Mouse (Mus musculus): ENCODE measurements at regions not wholly inside any gene's neighbourhood (a gene's known extent, or its start where the extent isn't known, plus 50 kb on each side); places are given as distances from the start of the nearest gene placed in this dataset.

GRCm38 (mm10) chr6:120614526-120614925 is 51.6 kb upstream of the Cecr2 start:
- TF ChIP-seq TAL1 (IDR thresholded peaks at IDR 0.05; ENCODE audit: low read length): no peak
- TF ChIP-seq GATA1 (IDR thresholded peaks at IDR 0.05; ENCODE audit: low read length): no peak
- H3K4me3 ChIP-seq (replicated peaks): no peak overlapping the region

GRCm38 (mm10) chr6:120612346-120612745 is 53.8 kb upstream of the Cecr2 start:
- peaks cover 12% of the 10 kb centered on the region; the same call in 1 of the 2 replicates for H3K36me3 ChIP-seq (ENCODE audit: control insufficient read depth)
- H3K4me3 ChIP-seq (replicated peaks): no peak overlapping the region
- TF ChIP-seq GATA1 (IDR thresholded peaks at IDR 0.05; ENCODE audit: low read length): no peak
- TF ChIP-seq TAL1 (IDR thresholded peaks at IDR 0.05; ENCODE audit: low read length): no peak
- peaks cover 77% of the 10 kb centered on the region for H3K4me1 ChIP-seq (ENCODE audit: control insufficient read depth)
- no peaks in the 10 kb centered on the region for H3K9me3 ChIP-seq (ENCODE audit: control insufficient read depth, low read length)
- no peaks in the 10 kb centered on the region for H3K27me3 ChIP-seq (ENCODE audit: control insufficient read depth)

More at GRCm38 (mm10) chr6:120614526-120614925, 51.6 kb upstream of the Cecr2 start:
- Histone ChIP-seq H3K4me1 (ENCODE audit: control insufficient read depth) (peaks cover 78% of the 10 kb centered on the region), H3K27me3 (ENCODE audit: control insufficient read depth) (no peaks in the 10 kb centered on the region), H3K9me3 (ENCODE audit: control insufficient read depth, low read length) (no peaks in the 10 kb centered on the region), H3K36me3 (ENCODE audit: control insufficient read depth) (peaks cover 14% of the 10 kb centered on the region; the same call in 1 of the 2 replicates)

- peaks cover 76% of the 10 kb centered on the region for H3K4me1 ChIP-seq (ENCODE audit: control insufficient read depth)
- TF ChIP-seq TAL1 (IDR thresholded peaks at IDR 0.05; ENCODE audit: low read length) (no peak; the same call in 2 of the 3 replicates), GATA1 (IDR thresholded peaks at IDR 0.05; ENCODE audit: low read length) (no peak)
- no peak overlapping the region for H3K4me3 ChIP-seq (replicated peaks)
- peaks cover 10% of the 10 kb centered on the region; the same call in 1 of the 2 replicates for H3K36me3 ChIP-seq (ENCODE audit: control insufficient read depth)
- H3K27me3 ChIP-seq (ENCODE audit: control insufficient read depth): no peaks in the 10 kb centered on the region
- H3K9me3 ChIP-seq (ENCODE audit: control insufficient read depth, low read length): no peaks in the 10 kb centered on the region
Measured at GRCm38 (mm10) chr6:120609858-120610257, 56.3 kb upstream of the Cecr2 start.

- peaks cover 5% of the 10 kb centered on the region for H3K9me3 ChIP-seq (ENCODE audit: control insufficient read depth, low read length)
- H3K4me1 ChIP-seq (ENCODE audit: control insufficient read depth): peaks cover 87% of the 10 kb centered on the region
- peak; percentile 89 for TF ChIP-seq TAL1 (IDR thresholded peaks at IDR 0.05; ENCODE audit: low read length)
- TF ChIP-seq GATA1 (IDR thresholded peaks at IDR 0.05; ENCODE audit: low read length): peak; percentile 94
- peak overlapping the region; percentile 74 for H3K4me3 ChIP-seq (replicated peaks)
- no peaks in the 10 kb centered on the region for H3K27me3 ChIP-seq (ENCODE audit: control insufficient read depth)
- peaks cover 14% of the 10 kb centered on the region for H3K36me3 ChIP-seq (ENCODE audit: control insufficient read depth)
Measured at GRCm38 (mm10) chr6:120605471-120605870, 60.7 kb upstream of the Cecr2 start.

GRCm38 (mm10) chr6:120604020-120604958 is 61.9 kb upstream of the Cecr2 start:
- peak overlapping the region; percentile 74 for H3K4me3 ChIP-seq (replicated peaks)
- H3K9me3 ChIP-seq (ENCODE audit: control insufficient read depth, low read length): peaks cover 5% of the 10 kb centered on the region

GRCm38 (mm10) chr6:120603454-120603853 is 62.7 kb upstream of the Cecr2 start:
- H3K36me3 ChIP-seq (ENCODE audit: control insufficient read depth): peaks cover 7% of the 10 kb centered on the region
- H3K4me1 ChIP-seq (ENCODE audit: control insufficient read depth): peaks cover 89% of the 10 kb centered on the region
- H3K27me3 ChIP-seq (ENCODE audit: control insufficient read depth): no peaks in the 10 kb centered on the region
- TF ChIP-seq TAL1 (IDR thresholded peaks at IDR 0.05; ENCODE audit: low read length): no peak
- TF ChIP-seq GATA1 (IDR thresholded peaks at IDR 0.05; ENCODE audit: low read length): no peak
- H3K4me3 ChIP-seq (replicated peaks): peak overlapping the region; percentile 74
- H3K9me3 ChIP-seq (ENCODE audit: control insufficient read depth, low read length): peaks cover 5% of the 10 kb centered on the region

More at GRCm38 (mm10) chr6:120604020-120604958, 61.9 kb upstream of the Cecr2 start:
- Histone ChIP-seq H3K36me3 (ENCODE audit: control insufficient read depth) (peaks cover 7% of the 10 kb centered on the region), H3K27me3 (ENCODE audit: control insufficient read depth) (no peaks in the 10 kb centered on the region), H3K4me1 (ENCODE audit: control insufficient read depth) (peaks cover 89% of the 10 kb centered on the region)
- peak; percentile 68 for TF ChIP-seq GATA1 (IDR thresholded peaks at IDR 0.05; ENCODE audit: low read length)
- TF ChIP-seq TAL1 (IDR thresholded peaks at IDR 0.05; ENCODE audit: low read length): peak; percentile 79

GRCm38 (mm10) chr6:120600376-120600775 is 65.8 kb upstream of the Cecr2 start:
- peak; percentile 47 for TF ChIP-seq GATA1 (IDR thresholded peaks at IDR 0.05; ENCODE audit: low read length)
- peak; percentile 54; the same call in 2 of the 3 replicates for TF ChIP-seq TAL1 (IDR thresholded peaks at IDR 0.05; ENCODE audit: low read length)
- H3K9me3 ChIP-seq (ENCODE audit: control insufficient read depth, low read length): peaks cover 5% of the 10 kb centered on the region
- no peaks in the 10 kb centered on the region for H3K27me3 ChIP-seq (ENCODE audit: control insufficient read depth)
- peaks cover 4% of the 10 kb centered on the region for H3K36me3 ChIP-seq (ENCODE audit: control insufficient read depth)
- H3K4me1 ChIP-seq (ENCODE audit: control insufficient read depth): peaks cover 81% of the 10 kb centered on the region
- H3K4me3 ChIP-seq (replicated peaks): no peak overlapping the region

GRCm38 (mm10) chr6:120598471-120598870 is 67.4 kb upstream of the Hdhd5 start:
- H3K9me3 ChIP-seq (ENCODE audit: control insufficient read depth, low read length): peaks cover 5% of the 10 kb centered on the region
- TF ChIP-seq GATA1 (IDR thresholded peaks at IDR 0.05; ENCODE audit: low read length) (no peak), TAL1 (IDR thresholded peaks at IDR 0.05; ENCODE audit: low read length) (no peak)
- H3K36me3 ChIP-seq (ENCODE audit: control insufficient read depth): peaks cover 4% of the 10 kb centered on the region
- peaks cover 63% of the 10 kb centered on the region for H3K4me1 ChIP-seq (ENCODE audit: control insufficient read depth)
- H3K27me3 ChIP-seq (ENCODE audit: control insufficient read depth): no peaks in the 10 kb centered on the region
- no peak overlapping the region for H3K4me3 ChIP-seq (replicated peaks)

GRCm38 (mm10) chr6:120597887-120598286 is 66.8 kb upstream of the Hdhd5 start:
- no peak for TF ChIP-seq GATA1 (IDR thresholded peaks at IDR 0.05; ENCODE audit: low read length)
- no peak for TF ChIP-seq TAL1 (IDR thresholded peaks at IDR 0.05; ENCODE audit: low read length)
- H3K4me1 ChIP-seq (ENCODE audit: control insufficient read depth): peaks cover 58% of the 10 kb centered on the region
- no peak overlapping the region for H3K4me3 ChIP-seq (replicated peaks)
- H3K27me3 ChIP-seq (ENCODE audit: control insufficient read depth): no peaks in the 10 kb centered on the region
- peaks cover 4% of the 10 kb centered on the region for H3K36me3 ChIP-seq (ENCODE audit: control insufficient read depth)
- H3K9me3 ChIP-seq (ENCODE audit: control insufficient read depth, low read length): peaks cover 5% of the 10 kb centered on the region

Data from erythroblast, embryonic 14.5 days (primary cell).